Mouse (Mus musculus): Measurements from ENCODE around the gene Gm43720. TPM values are rescaled to one million over a fixed set of nuclear protein-coding genes. Genes with fewer than 3 reads are reported as not detected.

The Gm43720 gene
- 0.02 TPM in 1 of 2 replicates, not detected in the other for polyA plus RNA-seq (2012; rRNA removed)

GRCm38 (mm10) chr5:138279585-138280424 lies at the start of gene Gm43720, which contains the start of the genes Gpc2 and Stag3:
Gm43720 (minus strand) TSS chr5:138279958.
Gpc2 (minus strand) TSS chr5:138280005.
Stag3 (plus strand) TSS chr5:138280240.

GRCm38 (mm10) chr5:138272409-138272923 lies 7.3 kb downstream of the Gm43720 start, which contains the start of gene Gal3st4:
Gal3st4 (minus strand) TSS chr5:138272840.

GRCm38 (mm10) chr5:138263260-138264206 lies 16.2 kb downstream of the Gm43720 start, which contains the start of gene BC037034:
BC037034 (minus strand) TSS chr5:138264033.

GRCm38 (mm10) chr5:138255353-138256093 lies 24.2 kb downstream of the Gm43720 start, which contains the start of gene Lamtor4:
Lamtor4 (plus strand) TSS chr5:138255482.

GRCm38 (mm10) chr5:138225700-138226099 lies 54.1 kb downstream of the Gm43720 start, which contains the start of gene Nxpe5:
Nxpe5 (plus strand) TSS chr5:138225898.

Other genes with a start within 250 kb of the Gm43720 start
- not detected in 2 replicates for gene Smok3c, start 226.8 kb downstream of the Gm43720 start, polyA plus RNA-seq (2012; rRNA removed)
- 2.4 and 2.7 TPM in 2 replicates for gene Zkscan1, start 194.9 kb downstream of the Gm43720 start, polyA plus RNA-seq (2012; rRNA removed)
- 8.4 and 8.6 TPM in 2 replicates for gene Zscan21, start 163.1 kb downstream of the Gm43720 start, polyA plus RNA-seq (2012; rRNA removed)
- 1.1 and 1.3 TPM in 2 replicates for gene Zfp113, start 124.2 kb downstream of the Gm43720 start, polyA plus RNA-seq (2012; rRNA removed)
- 59.9 and 71.7 TPM in 2 replicates for gene Cops6, start 118.9 kb downstream of the Gm43720 start, polyA plus RNA-seq (2012; rRNA removed)
- 11.7 and 12.6 TPM in 2 replicates for gene Ap4m1, start 108.0 kb downstream of the Gm43720 start, polyA plus RNA-seq (2012; rRNA removed)
- 136 TPM in 2 replicates for gene Mcm7, start 107.5 kb downstream of the Gm43720 start, polyA plus RNA-seq (2012; rRNA removed)
- gene Taf6, start 92.5 kb downstream of the Gm43720 start, polyA plus RNA-seq (2012; rRNA removed) = 26.7 and 32.9 TPM in 2 replicates
- 10.2 and 10.4 TPM in 2 replicates for gene Cnpy4, start 92.5 kb downstream of the Gm43720 start, polyA plus RNA-seq (2012; rRNA removed)
- 1.9 TPM in 2 replicates for gene Mblac1, start 85.6 kb downstream of the Gm43720 start, polyA plus RNA-seq (2012; rRNA removed)
- gene Nxpe5, start 54.1 kb downstream of the Gm43720 start, polyA plus RNA-seq (2012; rRNA removed) = 0.07 and 0.16 TPM in 2 replicates
- gene Lamtor4, start 24.5 kb downstream of the Gm43720 start, polyA plus RNA-seq (2012; rRNA removed) = 34.9 and 35.6 TPM in 2 replicates
- gene BC037034, start 15.9 kb downstream of the Gm43720 start, polyA plus RNA-seq (2012; rRNA removed) = 19.6 and 21.8 TPM in 2 replicates
- 0.02 TPM in 1 of 2 replicates, not detected in the other for gene Gal3st4, start 7.1 kb downstream of the Gm43720 start, polyA plus RNA-seq (2012; rRNA removed)
- 1.4 and 2.2 TPM in 2 replicates for gene Gpc2, start within 50 bp of the Gm43720 start, polyA plus RNA-seq (2012; rRNA removed)
- 2.3 and 4.1 TPM in 2 replicates for gene Stag3, start 282 bp upstream of the Gm43720 start, polyA plus RNA-seq (2012; rRNA removed)
- 0.26 and 0.29 TPM in 2 replicates for gene Pvrig, start 62.0 kb upstream of the Gm43720 start, polyA plus RNA-seq (2012; rRNA removed)
- 2.2 and 2.4 TPM in 2 replicates for gene Zfp157, start 161.5 kb upstream of the Gm43720 start, polyA plus RNA-seq (2012; rRNA removed)